Mouse (Mus musculus) granulocyte monocyte progenitor cell, adult 5-6 weeks (primary cell): ENCODE measurements around the gene AC140267.1. TPM values are rescaled to one million over a fixed set of nuclear protein-coding genes. Genes with fewer than 3 reads are reported as not detected.

ENCODE experiments used
- ATAC-seq: replicated peaks from 2 replicates; pipeline ENCODE4 v1.8.0; 2016; ENCODE audit warnings: mild to moderate bottlenecking, moderate TSS enrichment, inconsistent platforms; ENCODE audit not compliant: poor library complexity, severe bottlenecking
- total RNA-seq, 2 experiments: library from RNA; stranded (forward) in 1 of 2; stranded (reverse) in 1 of 2; fragments of 200-712, 200-1000 nt in 1 of 2; fragments of >200 nt in 1 of 2; fragmentation: Nextera tagmentation in 1 of 2; gene quantifications; 2 replicates each; pipeline ENCODE4 v1.2.3; 2014 to 2017

Gene AC140267.1
- total RNA-seq, 2 experiments from 2014 or later, result 39.4 TPM; not detected in 1

DNA sequence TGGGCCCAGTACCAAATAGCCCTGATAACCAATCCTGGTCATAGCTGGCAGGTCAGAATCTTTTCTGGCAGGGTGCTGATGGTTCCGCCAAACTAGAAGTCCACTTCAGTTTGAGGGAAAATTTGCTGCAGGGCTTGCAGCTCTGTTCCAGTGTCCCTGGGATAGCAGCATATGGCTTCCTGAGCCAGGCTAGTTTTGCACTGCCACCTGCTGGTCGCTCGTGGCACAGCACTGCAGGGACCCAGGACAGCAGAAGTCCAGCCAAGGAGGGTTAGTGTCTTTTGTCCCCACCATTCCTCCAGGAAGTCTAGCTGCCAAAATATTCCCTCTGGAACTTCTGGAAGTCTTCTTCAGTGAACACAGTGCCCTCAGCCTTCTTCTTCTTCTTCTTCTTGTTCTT, 25.0 kb downstream of the AC140267.1 start:
- ATAC-seq, result peak; percentile 33; the same call in 1 of the 2 replicates

- no peak for ATAC-seq
Observed at GRCm38 (mm10) chr15:80261100-80261499, 25.5 kb downstream of the AC140267.1 start.

- ATAC-seq, result peak; percentile 91
Observed at GRCm38 (mm10) chr15:80263610-80264575, 28.3 kb downstream of the AC140267.1 start, which contains the start of gene Rps19bp1. Rps19bp1 (minus strand) TSS chr15:80264315.

- peak; percentile 47 for ATAC-seq
Observed at GRCm38 (mm10) chr15:80266281-80266680, 30.6 kb downstream of the AC140267.1 start.

DNA sequence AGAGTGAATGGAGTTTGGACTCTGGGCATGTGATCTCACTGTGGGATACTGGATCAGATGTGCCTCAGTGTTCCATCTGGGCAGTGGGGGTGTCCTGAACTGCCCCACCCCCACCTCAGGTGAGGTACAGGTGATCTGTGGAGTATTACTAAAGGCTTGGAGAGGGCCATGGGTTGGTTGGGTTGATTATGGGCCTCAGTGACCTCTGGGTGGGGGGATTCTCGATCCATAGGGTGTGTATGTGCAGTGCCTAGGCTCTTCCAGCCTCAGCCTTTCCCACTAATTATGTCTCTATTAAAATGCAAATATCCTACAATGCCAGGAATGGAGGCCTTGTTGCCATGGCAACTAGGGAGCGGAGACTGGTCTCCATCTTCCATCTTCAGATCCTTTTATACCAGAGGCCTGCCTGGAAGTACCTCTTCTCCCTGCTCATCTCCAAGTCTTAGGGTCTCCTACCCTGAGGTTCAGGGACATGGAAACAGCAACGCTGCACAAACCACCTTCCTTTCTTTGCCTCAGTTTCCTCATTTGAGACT, 36.3 kb downstream of the AC140267.1 start:
- no peak for ATAC-seq

- no peak for ATAC-seq
Observed at GRCm38 (mm10) chr15:80277107-80277506, 41.5 kb downstream of the AC140267.1 start.

- ATAC-seq, result peak; percentile 42; the same call in 1 of the 2 replicates
Observed at GRCm38 (mm10) chr15:80277625-80278024, 42.0 kb downstream of the AC140267.1 start.

GRCm38 (mm10) chr15:80278121-80278759, 42.6 kb downstream of the AC140267.1 start:
- no peak for ATAC-seq

DNA sequence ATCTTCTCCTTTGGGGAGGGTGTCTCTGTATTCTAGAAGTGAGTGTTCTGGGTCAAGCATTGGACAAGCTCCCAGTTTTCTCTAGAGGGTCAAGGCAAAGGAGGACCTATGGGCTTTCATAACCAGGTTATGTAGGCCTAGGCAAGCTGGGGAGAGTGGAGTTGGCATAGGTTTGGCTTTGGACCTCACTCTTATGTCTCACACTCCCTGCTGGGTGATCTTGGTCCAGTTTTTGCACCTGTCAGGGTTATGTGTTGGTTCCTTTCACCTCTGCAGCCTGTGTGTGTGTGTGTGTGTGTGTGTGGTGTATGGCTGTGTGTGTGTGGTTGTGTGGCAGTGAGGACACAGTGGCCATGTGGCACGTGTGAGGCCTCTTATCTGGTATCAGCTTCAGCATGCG, 43.4 kb downstream of the AC140267.1 start:
- ATAC-seq, result no peak

- 0 out of 2 replicates have a peak, but pooled peaks have one; percentile 20 for ATAC-seq
Observed at GRCm38 (mm10) chr15:80280646-80281045, 45.0 kb downstream of the AC140267.1 start.

Other genes starting within 250 kb of the AC140267.1 start
- 0.30 TPM in 1 of 2 replicates, not detected in the other for gene Pdgfb, start 220.9 kb upstream of the AC140267.1 start, total RNA-seq (2014; fragmentation: Nextera tagmentation)
- gene Pdgfb, start 220.9 kb upstream of the AC140267.1 start, total RNA-seq (2017), result 0.13 and 0.26 TPM in 2 replicates
- 1.5 and 1.6 TPM in 2 replicates for gene Syngr1, start 144.5 kb upstream of the AC140267.1 start, total RNA-seq (2014; fragmentation: Nextera tagmentation)
- 1.6 and 4.0 TPM in 2 replicates for gene Syngr1, start 144.5 kb upstream of the AC140267.1 start, total RNA-seq (2017)
- gene Rpl3, start 144.0 kb upstream of the AC140267.1 start, total RNA-seq (2014; fragmentation: Nextera tagmentation), result 2,307 and 2,508 TPM in 2 replicates
- 3,100 and 3,113 TPM in 2 replicates for gene Rpl3, start 144.0 kb upstream of the AC140267.1 start, total RNA-seq (2017)
- gene Tab1, start 102.7 kb upstream of the AC140267.1 start, total RNA-seq (2014; fragmentation: Nextera tagmentation), result 15.0 and 22.3 TPM in 2 replicates
- 13.0 and 21.3 TPM in 2 replicates for gene Tab1, start 102.7 kb upstream of the AC140267.1 start, total RNA-seq (2017)
- not detected in 2 replicates for gene Mgat3, start 62.1 kb upstream of the AC140267.1 start, total RNA-seq (2014; fragmentation: Nextera tagmentation)
- not detected in 2 replicates for gene Mgat3, start 62.1 kb upstream of the AC140267.1 start, total RNA-seq (2017)
- gene Mief1, start 1.8 kb upstream of the AC140267.1 start, total RNA-seq (2014; fragmentation: Nextera tagmentation), result 20.3 and 31.4 TPM in 2 replicates
- gene Mief1, start 1.8 kb upstream of the AC140267.1 start, total RNA-seq (2017), result 19.2 and 20.8 TPM in 2 replicates
- 195 and 214 TPM in 2 replicates for gene Atf4, start 19.3 kb downstream of the AC140267.1 start, total RNA-seq (2014; fragmentation: Nextera tagmentation)
- 361 and 380 TPM in 2 replicates for gene Atf4, start 19.3 kb downstream of the AC140267.1 start, total RNA-seq (2017)
- 34.9 and 40.9 TPM in 2 replicates for gene Rps19bp1, start 28.5 kb downstream of the AC140267.1 start, total RNA-seq (2014; fragmentation: Nextera tagmentation)
- 32.7 and 40.0 TPM in 2 replicates for gene Rps19bp1, start 28.5 kb downstream of the AC140267.1 start, total RNA-seq (2017)
- gene Cacna1i, start 51.4 kb downstream of the AC140267.1 start, total RNA-seq (2014; fragmentation: Nextera tagmentation), result not detected in 2 replicates
- gene Cacna1i, start 51.4 kb downstream of the AC140267.1 start, total RNA-seq (2017), result not detected in 2 replicates